Mouse (Mus musculus): ENCODE measurements around the gene Rraga.

GRCm38 (mm10) chr4:86580591-86580990, 5.1 kb downstream of the Rraga start:
- TF ChIP-seq CTCF (IDR thresholded peaks at IDR 0.05; ENCODE audit: low read depth, low read length) = no peak
- no peak for TF ChIP-seq POLR2AphosphoS5 (IDR thresholded peaks at IDR 0.05; ENCODE audit: insufficient replicate concordance, low read depth, low read length)

Measured in G1E (cell line).